Mouse (Mus musculus): ENCODE data around the gene Hist2h3b.

GRCm38 (mm10) chr3:96226695-96227648 is 41.5 kb upstream of the Hist2h3b start:
- TF ChIP-seq CTCF (conservative IDR thresholded peaks at IDR 0.05; ENCODE audit: low read length) (no peak), POU5F1 (IDR thresholded peaks at IDR 0.05; ENCODE audit: borderline replicate concordance, low read length) (no peak), NANOG (IDR thresholded peaks at IDR 0.05; ENCODE audit: borderline replicate concordance, low read length) (no peak)
